Mouse (Mus musculus): ENCODE measurements around the gene Trpm3. TPM values are rescaled to one million over a fixed set of nuclear protein-coding genes. Genes with fewer than 3 reads are reported as not detected.

Trpm3 gene
- polyA plus RNA-seq, 1 experiment from 2014 or later = 0.23 TPM

DNA sequence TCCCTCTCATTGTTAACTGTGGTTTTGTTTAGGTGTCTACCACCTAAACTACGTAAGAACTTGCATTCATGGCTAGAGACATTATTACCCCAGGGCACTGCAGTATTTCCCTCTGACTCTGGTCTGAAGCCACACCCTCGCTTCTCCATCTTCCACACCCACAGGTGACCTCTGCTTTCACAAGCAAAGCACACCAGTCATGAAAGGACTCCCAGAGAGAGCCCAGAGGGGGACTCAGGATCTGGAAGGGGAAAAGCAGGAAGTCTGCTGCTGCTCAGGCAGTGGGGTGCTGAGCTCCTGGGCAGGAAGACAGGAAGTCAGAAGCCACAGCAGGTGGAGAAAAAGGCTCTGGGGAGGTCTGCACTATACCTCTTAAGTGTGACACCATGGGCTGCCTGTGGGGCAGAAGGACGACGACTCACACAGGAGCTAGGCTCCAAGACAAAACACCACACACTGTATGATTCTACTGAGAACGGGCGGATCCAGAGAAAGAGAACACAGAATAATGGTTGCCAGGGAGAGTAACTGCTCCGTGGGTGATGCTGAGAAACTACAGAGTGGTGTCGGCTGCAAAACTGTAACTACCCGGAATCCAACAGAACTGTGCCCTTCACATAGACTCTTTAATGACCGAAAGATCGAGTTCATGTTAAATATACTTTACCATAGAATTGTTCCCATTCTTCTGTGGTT is 898.1 kb downstream of the Trpm3 start:
- 56% methylated on average over 11 of the region's 11 CpGs for WGBS
- Histone ChIP-seq H3K27me3 (replicated peaks; ENCODE audit: control insufficient read depth, insufficient read depth, low read length) (no peaks in the 10 kb centered on the region), H3K4me3 (ENCODE audit: low read depth, low read length) (no peak overlapping the region), H3K9me3 (ENCODE audit: control insufficient read depth) (no peaks in the 10 kb centered on the region), H3K4me2 (replicated peaks; ENCODE audit: low read depth) (no peak overlapping the region), H3K9ac (ENCODE audit: low read depth, low read length) (no peak overlapping the region), H3K36me3 (ENCODE audit: control insufficient read depth, insufficient read depth) (no peaks in the 10 kb centered on the region), H3K27ac (ENCODE audit: low read depth, low read length) (no peak overlapping the region), H3K4me1 (replicated peaks; ENCODE audit: control insufficient read depth, insufficient read depth, low read length) (0 out of 2 replicates have a peak, but pooled peaks cover 1% of the 10 kb centered on the region)
- peak; percentile 43; the same call in 1 of the 2 replicates for ATAC-seq
- no peak for TF ChIP-seq CTCF (IDR thresholded peaks at IDR 0.05; ENCODE audit: low read depth)

DNA sequence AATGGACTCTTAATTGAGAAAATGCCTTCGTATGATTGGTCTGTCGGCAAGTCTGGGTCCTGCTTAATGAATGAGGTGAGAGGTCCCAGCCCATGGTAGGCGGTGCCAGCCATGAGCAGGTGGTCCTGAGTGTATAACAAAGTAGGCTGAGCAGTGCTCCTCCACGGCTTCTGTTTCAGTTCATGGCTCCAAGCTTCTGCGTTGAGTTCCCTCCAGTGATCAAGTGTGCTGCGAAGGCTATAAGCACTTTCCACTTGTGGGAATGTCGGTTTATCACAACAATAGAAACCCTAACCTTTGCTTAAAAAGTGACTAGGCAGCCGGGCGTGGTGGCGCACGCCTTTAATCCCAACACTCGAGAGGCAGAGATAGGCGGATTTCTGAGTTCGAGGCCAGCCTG is 898.7 kb downstream of the Trpm3 start:
- Histone ChIP-seq H3K27ac (ENCODE audit: low read depth, low read length) (no peak overlapping the region), H3K4me3 (ENCODE audit: low read depth, low read length) (no peak overlapping the region), H3K36me3 (ENCODE audit: control insufficient read depth, insufficient read depth) (no peaks in the 10 kb centered on the region), H3K4me2 (replicated peaks; ENCODE audit: low read depth) (no peak overlapping the region), H3K4me1 (replicated peaks; ENCODE audit: control insufficient read depth, insufficient read depth, low read length) (0 out of 2 replicates have a peak, but pooled peaks cover 5% of the 10 kb centered on the region), H3K27me3 (replicated peaks; ENCODE audit: control insufficient read depth, insufficient read depth, low read length) (no peaks in the 10 kb centered on the region), H3K9me3 (ENCODE audit: control insufficient read depth) (no peaks in the 10 kb centered on the region), H3K9ac (ENCODE audit: low read depth, low read length) (no peak overlapping the region)
- ATAC-seq = no peak
- TF ChIP-seq CTCF (IDR thresholded peaks at IDR 0.05; ENCODE audit: low read depth) = no peak
- 78% methylated on average over 14 of the region's 14 CpGs for WGBS

DNA sequence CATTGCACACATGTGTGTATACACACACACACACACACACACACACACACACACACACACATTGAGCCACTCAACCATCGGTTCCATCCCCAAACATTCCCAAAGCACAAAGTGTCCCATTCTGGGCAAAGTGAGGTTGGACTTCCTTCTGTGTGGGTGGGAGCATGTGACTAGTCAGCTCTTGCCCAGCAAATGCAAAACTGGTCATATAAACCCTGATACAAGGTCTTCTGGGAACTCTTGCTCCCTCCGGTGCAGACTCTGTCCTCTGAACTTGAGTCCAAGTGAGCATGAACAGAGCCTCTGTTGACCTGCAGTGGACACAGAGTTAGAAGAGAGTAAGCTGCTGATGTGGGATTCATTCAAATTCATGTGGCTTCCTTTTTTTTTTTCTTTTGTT is 899.5 kb downstream of the Trpm3 start:
- no peak for ATAC-seq
- WGBS = 59% methylated on average over 2 of the region's 2 CpGs
- Histone ChIP-seq H3K4me3 (ENCODE audit: low read depth, low read length) (no peak overlapping the region), H3K27me3 (replicated peaks; ENCODE audit: control insufficient read depth, insufficient read depth, low read length) (no peaks in the 10 kb centered on the region), H3K36me3 (ENCODE audit: control insufficient read depth, insufficient read depth) (no peaks in the 10 kb centered on the region), H3K9ac (ENCODE audit: low read depth, low read length) (no peak overlapping the region), H3K4me1 (replicated peaks; ENCODE audit: control insufficient read depth, insufficient read depth, low read length) (0 out of 2 replicates have a peak, but pooled peaks cover 5% of the 10 kb centered on the region), H3K27ac (ENCODE audit: low read depth, low read length) (no peak overlapping the region), H3K9me3 (ENCODE audit: control insufficient read depth) (no peaks in the 10 kb centered on the region), H3K4me2 (replicated peaks; ENCODE audit: low read depth) (no peak overlapping the region)
- no peak for TF ChIP-seq CTCF (IDR thresholded peaks at IDR 0.05; ENCODE audit: low read depth)

DNA sequence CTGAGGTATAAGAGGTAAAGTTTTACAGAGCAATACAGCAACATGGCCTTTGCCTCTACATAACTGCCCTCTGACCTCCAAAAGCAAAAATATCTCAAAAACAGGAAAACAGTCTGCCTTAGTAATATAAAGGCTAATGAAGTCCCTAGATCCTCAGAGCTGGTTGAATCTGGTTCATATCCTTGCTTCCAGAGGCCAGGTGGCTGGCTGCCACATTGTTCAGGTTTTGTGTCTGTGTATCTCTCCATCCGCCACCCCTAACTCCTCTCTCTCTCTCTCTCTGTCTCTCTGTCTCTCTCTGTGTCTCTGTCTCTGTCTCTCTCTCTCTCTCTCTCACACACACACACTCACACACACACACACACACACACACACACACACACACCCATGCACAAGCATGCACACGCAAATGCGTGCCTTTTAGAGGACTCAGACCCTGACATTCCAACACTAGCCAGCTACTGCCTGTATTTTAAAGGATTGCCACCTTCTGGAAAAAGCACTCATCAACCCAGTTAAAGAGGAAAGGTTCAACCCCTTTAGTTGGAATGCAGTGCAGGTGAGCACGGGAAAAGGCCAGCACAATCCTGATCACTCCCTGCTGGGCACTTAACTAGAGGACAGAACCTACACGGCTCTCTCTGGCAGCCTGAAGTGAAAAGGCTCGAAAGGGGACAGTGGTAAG is 902.8 kb downstream of the Trpm3 start:
- no peak overlapping the region for H3K27ac ChIP-seq (ENCODE audit: low read depth, low read length)
- no peak overlapping the region for H3K9ac ChIP-seq (ENCODE audit: low read depth, low read length)
- H3K4me2 ChIP-seq (replicated peaks; ENCODE audit: low read depth) = no peak overlapping the region; the same call in 1 of the 2 replicates
- 59% methylated on average over 6 of the region's 6 CpGs for WGBS
- H3K9me3 ChIP-seq (ENCODE audit: control insufficient read depth) = no peaks in the 10 kb centered on the region
- peak; percentile 16; the same call in 1 of the 2 replicates for ATAC-seq
- peaks cover 5% of the 10 kb centered on the region; the same call in 1 of the 2 replicates for H3K4me1 ChIP-seq (replicated peaks; ENCODE audit: control insufficient read depth, insufficient read depth, low read length)
- no peak overlapping the region for H3K4me3 ChIP-seq (ENCODE audit: low read depth, low read length)
- H3K27me3 ChIP-seq (replicated peaks; ENCODE audit: control insufficient read depth, insufficient read depth, low read length) = no peaks in the 10 kb centered on the region
- H3K36me3 ChIP-seq (ENCODE audit: control insufficient read depth, insufficient read depth) = no peaks in the 10 kb centered on the region
- no peak for TF ChIP-seq CTCF (IDR thresholded peaks at IDR 0.05; ENCODE audit: low read depth)

DNA sequence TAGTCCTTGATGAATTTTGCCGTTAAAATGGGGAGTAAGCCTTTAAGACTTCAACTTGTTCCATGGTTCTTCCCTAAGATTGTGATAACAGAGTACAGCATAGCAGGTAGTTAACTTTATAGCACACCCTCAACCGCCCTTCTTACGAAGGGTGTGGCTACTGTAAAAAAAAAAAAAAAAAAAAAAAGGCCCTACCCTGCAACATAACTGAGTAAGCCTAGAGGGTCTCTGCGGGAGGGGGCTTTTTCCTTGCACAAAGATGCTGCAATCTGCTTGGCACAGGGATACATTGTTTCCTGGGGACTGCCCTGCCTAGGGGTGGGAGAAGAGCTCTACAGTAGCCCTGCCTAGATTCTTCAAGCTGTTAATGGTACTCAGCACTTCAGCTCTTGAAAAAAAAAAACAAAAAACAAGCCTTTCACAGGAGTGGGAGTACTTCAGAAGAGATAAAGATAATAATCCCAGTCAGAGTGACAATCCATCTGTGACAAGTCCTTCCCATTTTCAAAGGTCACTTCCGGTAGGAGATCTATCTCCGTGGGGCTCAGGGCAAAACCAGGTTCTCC is 903.4 kb downstream of the Trpm3 start:
- Histone ChIP-seq H3K4me2 (replicated peaks; ENCODE audit: low read depth) (no peak overlapping the region), H3K9ac (ENCODE audit: low read depth, low read length) (no peak overlapping the region), H3K36me3 (ENCODE audit: control insufficient read depth, insufficient read depth) (no peaks in the 10 kb centered on the region), H3K27me3 (replicated peaks; ENCODE audit: control insufficient read depth, insufficient read depth, low read length) (no peaks in the 10 kb centered on the region), H3K4me1 (replicated peaks; ENCODE audit: control insufficient read depth, insufficient read depth, low read length) (peaks cover 5% of the 10 kb centered on the region; the same call in 1 of the 2 replicates), H3K4me3 (ENCODE audit: low read depth, low read length) (no peak overlapping the region), H3K9me3 (ENCODE audit: control insufficient read depth) (no peaks in the 10 kb centered on the region), H3K27ac (ENCODE audit: low read depth, low read length) (no peak overlapping the region)
- 30% methylated on average over 6 of the region's 6 CpGs for WGBS
- TF ChIP-seq CTCF (IDR thresholded peaks at IDR 0.05; ENCODE audit: low read depth) = no peak
- ATAC-seq = peak; percentile 69

GRCm38 (mm10) chr19:23043699-23044098 is 904.9 kb downstream of the Trpm3 start:
- Histone ChIP-seq H3K4me3 (ENCODE audit: low read depth, low read length) (no peak overlapping the region), H3K4me2 (replicated peaks; ENCODE audit: low read depth) (no peak overlapping the region), H3K4me1 (replicated peaks; ENCODE audit: control insufficient read depth, insufficient read depth, low read length) (peaks cover 5% of the 10 kb centered on the region; the same call in 1 of the 2 replicates), H3K9ac (ENCODE audit: low read depth, low read length) (no peak overlapping the region), H3K27me3 (replicated peaks; ENCODE audit: control insufficient read depth, insufficient read depth, low read length) (no peaks in the 10 kb centered on the region), H3K9me3 (ENCODE audit: control insufficient read depth) (no peaks in the 10 kb centered on the region), H3K36me3 (ENCODE audit: control insufficient read depth, insufficient read depth) (no peaks in the 10 kb centered on the region), H3K27ac (ENCODE audit: low read depth, low read length) (no peak overlapping the region)
- TF ChIP-seq CTCF (IDR thresholded peaks at IDR 0.05; ENCODE audit: low read depth) = no peak
- no peak for ATAC-seq

MicroRNA genes within 50 kb of the gene (microRNA counts, 519-probe panel; counts per million panel counts)
- 2,459 counts per million, percentile 22 among the panel's probes with 10 or more counts for microRNA mmu-miR-204

Small RNA genes lying within 50 kb of the gene (microRNA-seq; reads per million reads assigned to microRNA genes)
- 32.6 reads per million, percentile 33 among the genes with 10 or more reads in this experiment for gene Mir204
